Mouse (Mus musculus) kidney, embryonic 16.5 days (tissue): Measurements from ENCODE around the gene Castor2. TPM values are rescaled to one million over a fixed set of nuclear protein-coding genes. Genes with fewer than 3 reads are reported as not detected.

Source experiments
- ATAC-seq: fragments of 200-750 bp; cut with Nextera tagmentation; 2 replicates; pipeline ENCODE4 v1.8.0; 2017; ENCODE audit warnings: moderate TSS enrichment; ENCODE audit not compliant: low FRiP score, low TSS enrichment
- H3K27ac ChIP-seq: fragments of 300-500 bp; sonication (generic); 2 replicates; pipeline ENCODE4 v1.5.1; 2014; ENCODE audit warnings: low read length
- H3K27me3 ChIP-seq: fragments of 300-500 bp; sonication (generic); 2 replicates; pipeline ENCODE4 v1.6.1; 2014; ENCODE audit warnings: low read length, control low read depth, mixed read lengths; ENCODE audit not compliant: insufficient read depth
- H3K36me3 ChIP-seq: fragments of 300-500 bp; sonication (generic); 2 replicates; pipeline ENCODE4 v1.6.1; 2014; ENCODE audit warnings: low read length, control low read depth, mixed read lengths; ENCODE audit not compliant: insufficient read depth
- H3K4me1 ChIP-seq: fragments of 300-500 bp; sonication (generic); 2 replicates; pipeline ENCODE4 v1.6.1; 2014; ENCODE audit warnings: low read length, control low read depth, mixed read lengths; ENCODE audit not compliant: insufficient read depth
- H3K4me2 ChIP-seq: fragments of 300-500 bp; sonication (generic); replicated peaks from 2 replicates; pipeline ENCODE4 v1.6.1; 2014; ENCODE audit warnings: low read depth, low read length
- H3K4me3 ChIP-seq: fragments of 300-500 bp; sonication (generic); 2 replicates; pipeline ENCODE4 v1.5.1; 2014; ENCODE audit warnings: mild to moderate bottlenecking, low read length
- H3K9ac ChIP-seq: fragments of 300-500 bp; sonication (generic); replicated peaks from 2 replicates; pipeline ENCODE4 v1.6.1; 2014; ENCODE audit warnings: low read length
- H3K9me3 ChIP-seq: fragments of 300-500 bp; sonication (generic); 2 replicates; pipeline ENCODE4 v1.6.1; 2016; ENCODE audit warnings: low read length, control low read depth
- WGBS: fragments of 180-500 bp; shearing (Covaris S2); extraction: QIAGEN DNeasy Blood & Tissue Kit; methylation state at CpG from one replicate; pipeline ENCODE4 v1.1.7; 2014; 5-methylcytosine and 5-hydroxymethylcytosine counted together
- polyA plus RNA-seq: library from polyadenylated mRNA; unstranded; fragments of >200 nt; fragmentation: Nextera tagmentation; extraction: Ambion mirVana; gene quantifications from 2 replicates; pipeline ENCODE4 v1.2.1, GENCODE M21; 2015

Castor2 gene
- polyA plus RNA-seq, 1 experiment from 2014 or later = 14.0 TPM

DNA sequence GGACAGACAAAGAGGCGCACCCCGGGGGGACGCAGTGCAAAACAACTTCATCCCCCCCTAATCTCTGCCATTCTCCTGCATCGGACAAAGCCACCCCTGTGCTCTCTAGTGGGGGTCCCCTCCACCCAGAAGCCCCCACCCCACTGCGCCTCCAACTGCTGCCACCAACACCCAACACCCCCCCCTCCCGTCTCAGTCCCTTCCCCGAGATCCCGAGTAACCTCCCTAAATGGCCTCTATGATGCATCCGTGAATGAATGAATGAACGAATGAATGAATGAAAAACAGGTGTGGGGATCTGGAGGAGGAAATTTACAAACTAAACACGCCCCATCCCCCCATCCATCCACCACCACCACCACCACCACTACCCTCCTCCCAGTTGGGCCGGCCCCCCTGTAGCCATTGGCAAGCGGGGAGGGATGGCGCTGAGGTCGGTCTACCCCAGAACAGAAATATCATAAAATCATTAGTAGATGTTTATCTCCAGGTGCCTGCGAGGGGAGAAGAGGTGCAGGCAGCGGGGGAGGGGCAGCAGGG, 791 bp downstream of the Castor2 start:
- ATAC-seq = no peak
- Histone ChIP-seq H3K36me3 (no peaks in the 10 kb centered on the region), H3K9me3 (no peaks in the 10 kb centered on the region), H3K9ac (peak overlapping the region; percentile 87), H3K27ac (no peak overlapping the region), H3K4me3 (peak overlapping the region; percentile 85), H3K27me3 (no peaks in the 10 kb centered on the region), H3K4me1 (peaks cover 30% of the 10 kb centered on the region), H3K4me2 (peak overlapping the region; percentile 96)
- WGBS = under 1% methylated on average over 16 of the region's 17 CpGs

- H3K9ac ChIP-seq = peak overlapping the region; percentile 48
- WGBS = 46% methylated on average over 5 of the region's 5 CpGs
- H3K4me1 ChIP-seq = peaks cover 30% of the 10 kb centered on the region
- H3K27ac ChIP-seq = peak overlapping the region; percentile 84
- no peaks in the 10 kb centered on the region for H3K36me3 ChIP-seq
- H3K4me2 ChIP-seq = peak overlapping the region; percentile 96
- H3K4me3 ChIP-seq = peak overlapping the region; percentile 85
- H3K27me3 ChIP-seq = no peaks in the 10 kb centered on the region
- H3K9me3 ChIP-seq = no peaks in the 10 kb centered on the region
- ATAC-seq = no peak
These were observed 1.8 kb downstream of the Castor2 start for GRCm38 (mm10) chr5:134101322-134101721.

GRCm38 (mm10) chr5:134101883-134102282, 2.4 kb downstream of the Castor2 start:
- 37% methylated on average over 5 of the region's 5 CpGs for WGBS
- no peaks in the 10 kb centered on the region for H3K9me3 ChIP-seq
- no peaks in the 10 kb centered on the region for H3K36me3 ChIP-seq
- no peak overlapping the region for H3K9ac ChIP-seq
- H3K27ac ChIP-seq = peak overlapping the region; percentile 84
- H3K4me2 ChIP-seq = peak overlapping the region; percentile 96
- H3K4me1 ChIP-seq = peaks cover 30% of the 10 kb centered on the region
- H3K4me3 ChIP-seq = no peak overlapping the region
- 0 out of 2 replicates have a peak, but pooled peaks have one; percentile 25 for ATAC-seq
- no peaks in the 10 kb centered on the region for H3K27me3 ChIP-seq

GRCm38 (mm10) chr5:134102720-134103119, 3.2 kb downstream of the Castor2 start:
- Histone ChIP-seq H3K27ac (no peak overlapping the region), H3K4me1 (peaks cover 30% of the 10 kb centered on the region), H3K36me3 (no peaks in the 10 kb centered on the region), H3K9me3 (no peaks in the 10 kb centered on the region), H3K9ac (no peak overlapping the region), H3K4me2 (no peak overlapping the region), H3K4me3 (no peak overlapping the region), H3K27me3 (no peaks in the 10 kb centered on the region)
- 67% methylated on average over 6 of the region's 6 CpGs for WGBS
- ATAC-seq = no peak

DNA sequence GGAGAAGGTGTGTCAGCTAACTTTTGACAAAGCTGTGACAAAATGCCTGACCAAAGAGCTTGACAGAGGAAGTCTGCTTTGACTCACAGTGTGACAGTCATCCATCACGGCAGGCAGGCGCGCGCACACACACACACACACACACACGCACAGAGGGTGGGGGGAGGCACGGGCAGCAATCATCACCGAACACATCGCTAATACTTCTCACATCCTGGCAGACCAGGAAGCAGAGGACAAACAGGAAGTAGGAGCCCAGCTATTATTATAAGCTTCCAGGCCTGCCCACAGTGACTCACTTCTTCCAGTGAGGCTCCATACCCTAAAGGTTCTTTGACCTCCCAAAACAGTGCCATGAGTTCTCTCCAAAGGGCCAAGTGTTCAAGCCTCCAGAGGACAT, 6.3 kb downstream of the Castor2 start:
- no peak overlapping the region for H3K27ac ChIP-seq
- H3K27me3 ChIP-seq = no peaks in the 10 kb centered on the region
- 74% methylated on average over 8 of the region's 8 CpGs for WGBS
- no peak for ATAC-seq
- H3K4me1 ChIP-seq = peaks cover 18% of the 10 kb centered on the region
- no peaks in the 10 kb centered on the region for H3K9me3 ChIP-seq
- no peak overlapping the region for H3K4me3 ChIP-seq
- no peak overlapping the region for H3K9ac ChIP-seq
- H3K4me2 ChIP-seq = no peak overlapping the region
- no peaks in the 10 kb centered on the region for H3K36me3 ChIP-seq

DNA sequence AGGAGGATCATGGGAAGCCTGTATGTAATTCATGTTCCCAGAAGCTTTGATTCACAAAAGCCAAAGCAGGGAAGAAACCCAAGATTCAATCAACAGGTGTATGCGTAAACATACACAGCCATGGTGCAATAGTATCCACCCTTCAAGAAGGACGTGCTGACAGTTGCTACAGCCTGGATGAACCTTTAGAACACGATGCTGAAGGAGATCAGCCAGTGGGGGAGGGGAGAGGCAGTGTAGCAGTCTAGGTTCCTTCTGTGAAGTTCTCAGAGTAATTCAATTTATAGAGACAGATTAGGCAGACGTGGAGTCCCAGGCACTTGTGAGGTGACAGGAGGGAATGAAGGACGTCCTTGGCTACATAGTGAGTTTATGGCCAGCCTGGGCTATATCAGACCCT, 15.5 kb downstream of the Castor2 start:
- no peak overlapping the region for H3K4me2 ChIP-seq
- H3K9me3 ChIP-seq = no peaks in the 10 kb centered on the region
- no peak overlapping the region for H3K27ac ChIP-seq
- H3K9ac ChIP-seq = no peak overlapping the region
- no peak overlapping the region for H3K4me3 ChIP-seq
- WGBS = 70% methylated on average over 5 of the region's 5 CpGs
- no peaks in the 10 kb centered on the region for H3K27me3 ChIP-seq
- H3K4me1 ChIP-seq = peaks cover 5% of the 10 kb centered on the region; the same call in 1 of the 2 replicates
- no peak for ATAC-seq
- H3K36me3 ChIP-seq = peaks cover 13% of the 10 kb centered on the region; the same call in 1 of the 2 replicates

DNA sequence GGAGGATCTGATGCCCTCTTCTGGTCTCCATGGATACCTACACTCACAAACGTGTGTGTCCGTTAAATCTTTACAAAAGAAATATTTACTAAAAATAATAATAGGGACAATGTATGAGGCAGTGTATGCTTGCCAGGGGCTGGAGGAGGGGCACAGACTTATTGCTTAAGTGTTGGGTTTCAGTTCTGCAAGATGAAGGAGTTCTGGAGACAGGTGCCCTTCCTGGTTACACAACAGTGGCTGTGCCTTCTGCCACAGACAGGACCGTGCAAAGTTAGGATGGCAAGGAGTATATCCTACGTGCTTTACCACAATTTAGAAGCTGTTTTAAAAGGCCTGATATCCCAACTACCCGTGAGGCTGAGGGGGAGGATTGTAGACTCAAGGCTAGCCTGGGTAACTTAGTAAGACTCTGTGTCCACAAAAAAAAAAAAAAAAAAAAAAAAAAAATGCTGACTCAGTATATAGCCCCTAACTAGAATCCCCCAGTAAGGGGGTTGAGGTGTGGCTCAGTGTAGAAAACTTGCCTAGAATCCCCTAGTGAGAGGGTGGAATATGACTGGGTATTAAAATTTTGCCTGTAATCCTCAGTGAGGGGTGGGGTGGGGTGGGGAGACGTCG, 16.2 kb downstream of the Castor2 start:
- Histone ChIP-seq H3K36me3 (peaks cover 13% of the 10 kb centered on the region; the same call in 1 of the 2 replicates), H3K9ac (no peak overlapping the region), H3K27ac (no peak overlapping the region), H3K4me2 (no peak overlapping the region), H3K4me3 (no peak overlapping the region), H3K27me3 (no peaks in the 10 kb centered on the region), H3K9me3 (no peaks in the 10 kb centered on the region), H3K4me1 (peaks cover 5% of the 10 kb centered on the region; the same call in 1 of the 2 replicates)
- no peak for ATAC-seq
- 86% methylated on average over 7 of the region's 7 CpGs for WGBS

DNA sequence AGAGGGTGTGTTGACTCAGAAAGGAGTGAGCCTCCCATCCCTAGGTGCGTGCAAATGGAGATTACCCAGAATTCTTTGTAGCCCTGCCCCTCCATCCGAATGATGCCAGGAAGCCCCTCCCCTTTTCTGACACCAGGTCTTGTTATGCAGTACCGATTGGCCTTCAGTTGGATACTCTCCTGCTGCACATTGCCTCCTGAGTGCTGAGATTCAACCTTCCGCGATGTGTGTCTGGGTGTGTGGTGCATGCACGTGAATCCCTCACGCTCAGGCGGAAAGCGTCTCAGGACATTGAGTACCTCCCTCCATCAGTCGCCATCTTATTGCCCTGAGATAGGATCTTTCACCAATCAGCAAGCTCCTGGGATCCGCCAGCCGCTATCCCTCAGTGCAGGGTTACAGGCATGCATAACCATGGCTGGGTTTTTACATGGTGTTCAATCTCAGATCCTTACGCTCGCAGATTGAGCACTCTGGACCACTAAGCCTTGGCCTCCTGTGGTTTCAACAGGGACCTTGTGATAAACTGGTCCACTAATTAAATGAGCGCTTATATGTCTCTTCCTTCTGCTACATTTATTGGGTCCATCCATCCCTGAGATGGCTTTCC, 19.4 kb downstream of the Castor2 start:
- H3K36me3 ChIP-seq = 0 out of 2 replicates have a peak, but pooled peaks cover 7% of the 10 kb centered on the region
- H3K27me3 ChIP-seq = no peaks in the 10 kb centered on the region
- H3K4me2 ChIP-seq = no peak overlapping the region
- no peak overlapping the region for H3K9ac ChIP-seq
- peak overlapping the region; percentile 56 for H3K27ac ChIP-seq
- H3K4me3 ChIP-seq = no peak overlapping the region
- ATAC-seq = peak; percentile 27; the same call in 1 of the 2 replicates
- H3K9me3 ChIP-seq = no peaks in the 10 kb centered on the region
- peaks cover 5% of the 10 kb centered on the region; the same call in 1 of the 2 replicates for H3K4me1 ChIP-seq
- WGBS = 82% methylated on average over 15 of the region's 15 CpGs

DNA sequence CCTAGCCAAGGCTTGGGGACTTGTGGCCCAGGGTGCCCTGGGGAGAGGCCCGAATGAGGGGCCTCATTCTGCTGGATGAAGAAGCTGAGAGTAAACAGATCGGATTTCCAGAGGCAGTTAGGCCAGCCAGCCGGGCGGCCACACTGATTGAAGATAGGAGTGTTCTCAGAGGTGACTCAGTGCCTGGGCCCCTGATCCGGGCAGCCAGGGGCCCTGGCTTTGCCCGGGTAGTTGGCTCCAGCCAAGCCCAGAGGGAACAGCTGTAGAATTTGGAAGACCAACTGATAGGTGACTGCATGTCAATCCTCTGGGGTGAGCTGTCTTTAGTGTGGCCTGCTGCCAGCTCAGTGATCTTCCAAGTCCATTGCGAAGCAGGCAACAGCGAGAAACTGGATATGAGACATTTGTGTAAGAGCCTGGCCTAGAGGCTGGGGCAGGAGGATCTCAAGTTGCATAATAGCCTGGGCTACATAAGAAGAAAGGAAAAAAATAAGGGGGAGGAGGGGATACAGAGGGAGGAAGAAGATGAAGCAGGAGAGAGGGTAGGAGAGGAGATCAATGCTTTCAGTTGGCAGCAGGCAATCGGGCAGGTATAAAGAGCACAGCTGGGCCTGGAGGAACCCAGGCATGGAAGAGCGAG, 20.1 kb downstream of the Castor2 start:
- H3K27ac ChIP-seq = peak overlapping the region; percentile 56
- peaks cover 5% of the 10 kb centered on the region; the same call in 1 of the 2 replicates for H3K4me1 ChIP-seq
- H3K27me3 ChIP-seq = no peaks in the 10 kb centered on the region
- no peaks in the 10 kb centered on the region for H3K9me3 ChIP-seq
- no peak overlapping the region for H3K9ac ChIP-seq
- WGBS = 42% methylated on average over 10 of the region's 10 CpGs
- H3K4me2 ChIP-seq = no peak overlapping the region
- H3K36me3 ChIP-seq = 0 out of 2 replicates have a peak, but pooled peaks cover 7% of the 10 kb centered on the region
- peak; percentile 52; the same call in 1 of the 2 replicates for ATAC-seq
- H3K4me3 ChIP-seq = no peak overlapping the region
